Mouse (Mus musculus): Measurements from ENCODE around the gene Sp7.

DNA sequence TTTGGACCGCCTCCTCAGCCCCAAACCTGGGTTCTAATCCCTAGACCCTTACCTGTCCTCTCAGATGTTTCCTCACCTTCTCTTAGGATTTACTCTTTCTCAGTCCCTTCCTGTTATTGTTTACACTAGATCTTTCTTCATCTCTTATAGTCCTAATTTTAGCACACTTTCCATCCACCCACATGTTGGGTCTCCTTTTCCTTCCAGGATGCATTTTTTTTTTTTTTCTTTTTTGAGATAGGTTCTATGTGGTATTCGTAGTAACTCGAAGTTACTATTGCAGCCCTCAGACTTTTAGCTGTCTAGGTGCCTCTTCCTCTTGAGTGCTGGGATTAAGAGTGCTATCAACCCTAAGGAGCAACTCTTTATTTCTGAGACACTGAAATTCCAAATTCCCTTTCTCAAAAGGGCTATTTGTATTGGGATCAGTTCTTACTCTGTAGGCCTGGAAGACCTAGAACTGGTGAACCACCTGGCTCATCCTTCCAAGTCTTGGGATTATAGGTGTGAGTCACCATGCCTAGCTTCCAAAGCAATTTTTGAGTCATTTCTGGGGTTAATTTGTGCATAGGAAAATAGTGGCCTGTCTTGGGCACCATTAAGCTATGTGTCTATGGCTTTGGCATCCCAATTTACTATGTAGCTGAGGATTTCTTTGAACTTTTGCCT, 40.1 kb upstream of the Sp7 start:
- TF ChIP-seq CTCF (IDR thresholded peaks at IDR 0.05; ENCODE audit: low read depth) (no peak), EP300 (IDR thresholded peaks at IDR 0.05; ENCODE audit: low read depth) (no peak)
